Mouse (Mus musculus) spleen, adult 2 months (tissue): ENCODE measurements around the gene Olfr1453. TPM values are rescaled to one million over a fixed set of nuclear protein-coding genes. Genes with fewer than 3 reads are reported as not detected.
"Not testable (repeated sequence)": the region's sequence is repeated elsewhere in the genome, so short reads cannot be mapped to it uniquely, and the experiment has no call there.

Experiments used
- DNase-seq, 2 experiments: peaks; one replicate each; pipeline versions ENCODE4 v3.0.0 to v3.0.0-alpha.2; 2012 to 2021; ENCODE audit warnings: low spot score in 2 of 2, low read depth in 1 of 2
- H3K27ac ChIP-seq: fragments of 200-500 bp; 2 replicates; pipeline ENCODE4 v1.5.1; 2012; ENCODE audit warnings: low read length, inconsistent platforms; ENCODE audit not compliant: insufficient read depth
- H3K27me3 ChIP-seq: fragments of 200-500 bp; 2 replicates; pipeline ENCODE4 v1.6.1; 2012; ENCODE audit warnings: mild to moderate bottlenecking, moderate library complexity, low read length, inconsistent platforms; ENCODE audit not compliant: control insufficient read depth, insufficient read depth
- H3K36me3 ChIP-seq: fragments of 200-500 bp; 2 replicates; pipeline ENCODE4 v1.6.1; 2012; ENCODE audit warnings: mild to moderate bottlenecking, low read length, inconsistent platforms; ENCODE audit not compliant: control insufficient read depth, insufficient read depth
- H3K4me1 ChIP-seq: fragments of 200-500 bp; 2 replicates; pipeline ENCODE4 v1.6.1; 2011; ENCODE audit warnings: inconsistent platforms; ENCODE audit not compliant: control insufficient read depth, insufficient read depth, insufficient read length
- H3K4me3 ChIP-seq: fragments of 200-500 bp; 2 replicates; pipeline ENCODE4 v1.5.1; 2011; ENCODE audit warnings: mild to moderate bottlenecking, inconsistent platforms; ENCODE audit not compliant: insufficient read depth, insufficient read length; ENCODE audit errors: extremely low read depth
- CTCF ChIP-seq: fragments of 200-500 bp; IDR thresholded peaks from 2 replicates; pipeline ENCODE4 v1.5.1; 2011; ENCODE audit warnings: mild to moderate bottlenecking, inconsistent platforms; ENCODE audit not compliant: insufficient read depth, insufficient read length, insufficient replicate concordance; ENCODE audit errors: extremely low read depth
- POLR2A ChIP-seq: fragments of 200-500 bp; IDR thresholded peaks from 2 replicates; pipeline ENCODE4 v1.6.1; 2011; ENCODE audit warnings: low read depth, low read length, inconsistent platforms
- WGBS: fragments of 180-500 bp; shearing (Covaris S2); methylation state at CpG from one replicate; pipeline ENCODE4 v1.1.7; 2018; 5-methylcytosine and 5-hydroxymethylcytosine counted together
- polyA plus RNA-seq: library from polyadenylated mRNA; depleted of rRNA; stranded (reverse); fragments of >200 nt; gene quantifications from 2 replicates; pipeline ENCODE4 v1.2.3, GENCODE M21; 2012; rRNA removed

Gene Olfr1453
- not detected in 2 replicates for polyA plus RNA-seq

GRCm38 (mm10) chr19:13028227-13028626 is at the start of gene Olfr1453:
Gene Olfr1453, minus strand, starts transcription at chr19:13028327.
- no peak for DNase-seq
- H3K4me3 ChIP-seq, result no peak within 1 kb of the TSS
- H3K4me1 ChIP-seq, result no peaks in the 10 kb centered on the region
- no peaks in the 10 kb centered on the region for H3K27me3 ChIP-seq
- WGBS, result 44% methylated on average over 1 of the region's 1 CpGs
- no peaks in the 10 kb centered on the region for H3K36me3 ChIP-seq
- TF ChIP-seq POLR2A, result no peak
- TF ChIP-seq CTCF, result no peak
- H3K27ac ChIP-seq, result no peak within 1 kb of the TSS

GRCm38 (mm10) chr19:13060310-13060709 is 32.2 kb upstream of the Olfr1453 start, which contains the start of gene Olfr1454:
Gene Olfr1454, plus strand, starts transcription at chr19:13060610.
- Histone ChIP-seq H3K27ac (no peak within 1 kb of the TSS), H3K4me1 (no peaks in the 10 kb centered on the region), H3K27me3 (no peaks in the 10 kb centered on the region), H3K36me3 (no peaks in the 10 kb centered on the region), H3K4me3 (no peak within 1 kb of the TSS)
- no peak for DNase-seq
- TF ChIP-seq CTCF (no peak), POLR2A (no peak)
- WGBS, result 66% methylated on average over 2 of the region's 2 CpGs

DNA sequence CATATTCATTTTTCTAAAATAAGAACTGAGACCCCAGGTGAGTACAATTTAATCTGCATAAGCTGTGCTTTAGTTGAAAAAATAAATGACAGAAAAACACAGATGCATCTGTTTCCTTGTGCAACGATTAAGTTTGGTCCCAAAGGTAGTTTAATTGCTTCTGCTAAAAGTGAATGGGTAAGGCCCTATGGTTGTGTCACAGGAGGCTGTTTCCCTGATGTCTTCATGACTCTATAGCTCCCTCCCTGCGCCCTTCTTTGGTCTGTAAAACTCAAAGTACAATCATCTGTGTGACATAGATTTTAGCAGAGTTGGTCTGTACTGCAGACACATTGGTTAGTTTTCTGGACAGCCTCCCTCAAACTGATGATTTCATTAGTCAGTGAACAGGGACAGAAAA is 33.4 kb downstream of the Olfr1453 start, which contains the start of gene Olfr1451:
TSS of gene Olfr1451 (plus strand) at position 301 of the 400 bp plus-strand sequence.
- Histone ChIP-seq H3K27me3 (no peaks in the 10 kb centered on the region), H3K27ac (no peak within 1 kb of the TSS), H3K36me3 (no peaks in the 10 kb centered on the region), H3K4me3 (no peak within 1 kb of the TSS), H3K4me1 (no peaks in the 10 kb centered on the region)
- WGBS, result 74% methylated on average over 2 of the region's 2 CpGs
- TF ChIP-seq POLR2A, result no peak
- TF ChIP-seq CTCF, result no peak
- no peak for DNase-seq

DNA sequence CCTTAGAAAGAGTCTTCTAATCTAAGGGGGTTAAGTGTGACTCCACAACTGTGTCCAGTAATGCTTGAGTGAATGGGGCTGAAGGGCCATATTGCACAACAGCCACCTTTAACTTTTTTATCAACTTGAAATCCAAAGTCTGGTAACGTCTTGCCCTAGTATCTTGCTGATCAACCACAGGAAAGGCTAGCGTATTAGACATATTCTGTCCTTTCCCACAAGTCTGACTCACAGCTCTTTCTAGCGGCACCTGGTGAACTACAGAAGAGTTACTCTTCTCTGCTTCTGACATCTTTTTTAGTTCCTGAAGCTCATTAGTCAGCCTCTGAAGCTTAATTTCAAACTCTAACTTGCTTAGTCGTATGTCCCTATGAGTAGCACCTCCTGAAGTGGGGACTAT is 35.8 kb downstream of the Olfr1453 start:
- not testable (repeated sequence) for H3K27ac ChIP-seq, H3K36me3 ChIP-seq, H3K4me3 ChIP-seq, H3K27me3 ChIP-seq, DNase-seq, H3K4me1 ChIP-seq
- 95% methylated on average over 4 of the region's 4 CpGs for WGBS

Other genes starting within 250 kb of the Olfr1453 start
- 7.2 and 7.5 TPM in 2 replicates for gene Zfp91, start 232.2 kb downstream of the Olfr1453 start, polyA plus RNA-seq
- 25.1 and 29.6 TPM in 2 replicates for gene Lpxn, start 232.1 kb downstream of the Olfr1453 start, polyA plus RNA-seq
- gene Gm5244, start 181.6 kb downstream of the Olfr1453 start, polyA plus RNA-seq, result 0.18 TPM in 1 of 2 replicates, not detected in the other
- gene Olfr1444, start 171.0 kb downstream of the Olfr1453 start, polyA plus RNA-seq, result 0.16 and 0.20 TPM in 2 replicates
- not detected in 2 replicates for gene Olfr1445, start 144.5 kb downstream of the Olfr1453 start, polyA plus RNA-seq
- gene Olfr1446, start 134.8 kb downstream of the Olfr1453 start, polyA plus RNA-seq, result not detected in 2 replicates
- gene Olfr1447, start 124.6 kb downstream of the Olfr1453 start, polyA plus RNA-seq, result not detected in 2 replicates
- gene Olfr1448, start 103.9 kb downstream of the Olfr1453 start, polyA plus RNA-seq, result not detected in 2 replicates
- not detected in 2 replicates for gene Olfr1449, start 97.5 kb downstream of the Olfr1453 start, polyA plus RNA-seq
- gene Olfr1450, start 78.1 kb downstream of the Olfr1453 start, polyA plus RNA-seq, result not detected in 2 replicates
- not detected in 2 replicates for gene Olfr1451, start 33.3 kb downstream of the Olfr1453 start, polyA plus RNA-seq
- gene Olfr1454, start 32.3 kb upstream of the Olfr1453 start, polyA plus RNA-seq, result not detected in 2 replicates
- not detected in 2 replicates for gene Olfr1457, start 69.6 kb upstream of the Olfr1453 start, polyA plus RNA-seq
- gene Olfr1458, start 78.4 kb upstream of the Olfr1453 start, polyA plus RNA-seq, result not detected in 2 replicates
- gene Olfr1459, start 121.2 kb upstream of the Olfr1453 start, polyA plus RNA-seq, result not detected in 2 replicates
- gene Olfr1461, start 134.7 kb upstream of the Olfr1453 start, polyA plus RNA-seq, result not detected in 2 replicates
- gene Olfr1462, start 157.4 kb upstream of the Olfr1453 start, polyA plus RNA-seq, result not detected in 2 replicates
- gene Olfr1463, start 203.0 kb upstream of the Olfr1453 start, polyA plus RNA-seq, result not detected in 2 replicates